Mouse (Mus musculus) left cerebral cortex, adult 2 months (tissue): ENCODE results near the gene Psmc2. TPM values are rescaled to one million over a fixed set of nuclear protein-coding genes. Genes with fewer than 3 reads are reported as not detected.
A peak's percentile ranks its signal among the peaks of the same experiment; 100 is the strongest.

ENCODE experiments used
- DNase-seq, 2 experiments: peaks; one replicate each; pipeline ENCODE4 v3.0.0; 2021 to 2022; ENCODE audit warnings: low spot score in 2 of 2, mixed read lengths in 1 of 2; ENCODE audit errors: extremely low spot score in 1 of 2
- H3K27ac ChIP-seq: fragments of 200-600 bp; 2 replicates; pipeline ENCODE4 v1.8.1; 2022
- H3K4me3 ChIP-seq: fragments of 200-600 bp; 2 replicates; pipeline ENCODE4 v1.8.1; 2022
- CTCF ChIP-seq: fragments of 200-600 bp; IDR thresholded peaks from 2 replicates; pipeline ENCODE4 v1.8.1; 2022; ENCODE audit warnings: antibody characterized with exemption, mild to moderate bottlenecking, moderate library complexity
- intact Hi-C: fragments of 180-260 bp; cut with DNase I; formaldehyde crosslinking; loops from one replicate; pipeline ENCODE4 v1.15.1; 2025
- long read RNA-seq, 2 experiments: library from polyadenylated mRNA; stranded (forward); transcript quantifications; one replicate each; pipeline ENCODE4 v2.0.0; 2021; ENCODE audit warnings: borderline mapping rate in 2 of 2
- total RNA-seq, 2 experiments: library from RNA; stranded (reverse); gene quantifications; 2 replicates each; pipeline ENCODE4 v1.2.3; 2021

Psmc2 gene
- 100 to 1,000 TPM; 105 to 113 TPM for total RNA-seq
- long read RNA-seq, experiment 1, partial matches to known transcripts, result 80 of 83 reads
- long read RNA-seq, experiment 1, other reads (novel, unspliced or antisense), result 3 of 83 reads
- long read RNA-seq, experiment 2, partial matches to known transcripts, result 58 of 60 reads
- long read RNA-seq, experiment 2, other reads (novel, unspliced or antisense), result 2 of 60 reads

DNA sequence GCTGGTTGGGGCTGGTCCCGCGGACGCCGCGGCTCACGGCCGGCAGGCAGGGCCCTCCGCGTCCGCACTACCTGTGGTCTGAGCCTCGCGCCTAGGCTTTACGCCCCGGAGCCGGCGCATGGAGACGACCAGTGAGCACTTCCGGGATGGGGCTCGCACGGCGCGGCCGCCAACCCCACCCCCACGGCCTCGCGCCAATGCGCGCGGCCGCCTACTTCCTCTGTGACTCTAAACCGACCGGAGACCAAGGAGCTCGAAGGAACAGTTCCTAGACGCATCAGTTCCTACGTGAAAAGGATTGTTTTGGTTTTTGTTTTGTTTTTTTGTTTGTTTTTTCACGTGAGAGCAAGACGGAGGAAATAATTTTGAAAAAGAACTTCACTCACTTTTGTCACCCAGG lies at the start of gene Psmc2, which contains the start of gene Dnajc2:
TSS of gene Psmc2 (plus strand) at position 231 of the 400 bp plus-strand sequence.
TSS of gene Dnajc2 (minus strand) at position 199 of the 400 bp plus-strand sequence.
- H3K27ac ChIP-seq, result peak within 1 kb of the TSS; percentile 90
- no peak for TF ChIP-seq CTCF
- peak; percentile 87 to 90 for DNase-seq
- peak within 1 kb of the TSS; percentile 89 for H3K4me3 ChIP-seq
- intact Hi-C loops, result loop anchor here (5.0 kb wide), 2 partner anchors 118 to 732 kb away; no protein-coding TSS in a partner anchor

DNA sequence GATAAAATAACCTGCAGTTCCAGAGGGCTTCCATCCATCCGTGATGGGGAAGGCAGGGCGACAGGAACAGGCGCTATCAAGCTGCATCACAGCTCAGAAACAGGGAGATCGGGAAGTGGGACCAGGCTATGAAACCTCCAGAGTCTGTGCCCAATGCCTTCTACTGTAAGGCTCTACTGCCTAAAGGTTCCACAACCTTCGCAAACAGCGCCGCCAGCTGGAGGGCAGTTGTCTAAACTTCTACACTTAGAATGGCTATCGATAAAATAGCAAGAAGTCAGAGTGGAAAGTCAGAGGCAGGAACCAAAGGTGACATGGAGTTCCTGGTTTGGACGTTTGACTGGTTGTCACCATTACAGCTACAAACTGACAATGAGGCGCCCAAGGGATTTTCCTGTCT lies 49.5 kb upstream of the Psmc2 start:
- peak; percentile 62 for TF ChIP-seq CTCF
- DNase-seq, result peak; percentile 50 to 56
- intact Hi-C loops, result loop anchor here (5.0 to 10.0 kb wide), 3 partner anchors 303 to 782 kb away; no protein-coding TSS in a partner anchor
- peak overlapping the region; percentile 14; the same call in 1 of the 2 replicates for H3K4me3 ChIP-seq
- H3K27ac ChIP-seq, result no peak overlapping the region

DNA sequence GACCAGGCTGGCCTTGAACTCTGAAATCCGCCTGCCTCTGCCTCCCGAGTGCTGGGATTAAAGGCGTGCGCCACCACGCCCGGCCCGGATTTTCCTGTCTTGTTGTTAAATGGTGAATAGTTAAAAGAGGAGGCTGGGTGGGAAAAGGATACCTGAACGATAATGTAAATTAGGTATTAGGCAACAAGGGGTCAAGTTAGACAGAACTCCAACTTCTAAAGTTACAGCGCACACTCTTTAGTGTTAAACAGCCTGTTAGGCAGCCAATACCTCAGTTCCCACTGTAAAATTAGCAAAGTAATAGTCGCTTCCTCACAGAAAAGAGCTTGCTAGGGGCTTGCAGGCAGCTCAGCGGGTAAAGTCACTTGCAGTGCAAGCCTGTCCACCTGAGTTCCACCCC lies 49.0 kb upstream of the Psmc2 start:
- Histone ChIP-seq H3K4me3 (no peak overlapping the region), H3K27ac (no peak overlapping the region)
- intact Hi-C loops, result loop anchor here (2.0 to 10.0 kb wide), 4 partner anchors 51 to 781 kb away; no protein-coding TSS in a partner anchor
- TF ChIP-seq CTCF, result no peak
- no peak for DNase-seq

DNA sequence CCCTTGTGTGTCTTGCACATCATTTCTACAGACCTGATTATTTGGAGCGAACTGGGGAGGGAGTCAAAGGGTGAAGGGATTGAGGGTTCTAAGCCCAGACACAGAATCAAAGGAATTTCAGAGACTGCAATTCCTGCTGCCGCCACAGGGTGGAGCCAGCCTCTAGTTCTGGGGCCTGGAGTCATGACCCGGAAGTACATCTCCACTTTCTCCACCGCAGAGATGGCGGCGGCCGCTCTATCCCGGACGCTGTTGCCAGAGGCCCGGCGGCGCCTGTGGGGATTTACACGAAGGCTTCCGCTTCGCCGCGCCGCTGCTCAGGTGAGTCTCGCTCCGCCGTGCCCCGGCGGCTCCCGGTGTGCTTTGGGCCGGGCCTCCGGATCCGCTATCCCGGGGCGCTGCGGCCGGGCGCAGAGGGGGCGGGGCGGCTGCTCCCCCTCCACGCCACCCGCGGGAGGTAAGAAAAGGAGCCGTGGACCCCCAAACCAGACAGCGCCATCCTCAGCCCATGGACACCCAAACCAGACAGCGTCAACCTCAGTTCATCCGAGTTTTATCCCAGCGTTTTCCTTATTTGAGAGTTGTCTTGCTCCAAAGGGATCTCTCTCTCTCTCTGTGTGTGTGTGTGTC lies 48.0 kb upstream of the Psmc2 start, which contains the start of gene Pmpcb:
TSS of gene Pmpcb (plus strand) at position 186 of the 630 bp plus-strand sequence.
- Histone ChIP-seq H3K4me3 (peak within 1 kb of the TSS; percentile 94), H3K27ac (peak within 1 kb of the TSS; percentile 85)
- peak; percentile 85 to 88 for DNase-seq
- intact Hi-C loops, result loop anchor here (1.0 to 10.0 kb wide), 5 partner anchors 50 to 780 kb away; no protein-coding TSS in a partner anchor
- peak; percentile 98 for TF ChIP-seq CTCF

DNA sequence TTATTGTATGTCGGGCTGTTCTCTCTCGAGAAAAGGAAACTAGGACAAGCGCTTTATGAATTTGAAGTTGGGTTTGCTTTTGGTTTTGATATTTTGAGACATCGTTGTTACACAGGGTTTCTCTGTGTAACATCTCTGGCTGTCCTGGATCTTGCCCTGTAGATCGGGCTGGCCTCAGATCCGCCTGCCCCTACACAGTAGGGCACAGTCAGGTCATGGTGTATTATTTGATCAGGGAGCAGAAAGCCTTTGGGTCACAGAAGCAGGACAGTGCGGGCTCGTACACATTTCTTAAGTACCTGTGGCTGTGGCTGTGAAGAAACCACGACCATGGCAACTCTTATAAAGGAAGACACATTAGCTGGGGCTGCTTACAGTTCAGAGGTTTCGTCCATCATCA lies 47.5 kb upstream of the Psmc2 start:
- H3K27ac ChIP-seq, result no peak overlapping the region
- peak overlapping the region; percentile 94 for H3K4me3 ChIP-seq
- intact Hi-C loops, result loop anchor here (1.0 to 10.0 kb wide), 5 partner anchors 49 to 780 kb away; no protein-coding TSS in a partner anchor
- TF ChIP-seq CTCF, result no peak
- DNase-seq, result no peak

DNA sequence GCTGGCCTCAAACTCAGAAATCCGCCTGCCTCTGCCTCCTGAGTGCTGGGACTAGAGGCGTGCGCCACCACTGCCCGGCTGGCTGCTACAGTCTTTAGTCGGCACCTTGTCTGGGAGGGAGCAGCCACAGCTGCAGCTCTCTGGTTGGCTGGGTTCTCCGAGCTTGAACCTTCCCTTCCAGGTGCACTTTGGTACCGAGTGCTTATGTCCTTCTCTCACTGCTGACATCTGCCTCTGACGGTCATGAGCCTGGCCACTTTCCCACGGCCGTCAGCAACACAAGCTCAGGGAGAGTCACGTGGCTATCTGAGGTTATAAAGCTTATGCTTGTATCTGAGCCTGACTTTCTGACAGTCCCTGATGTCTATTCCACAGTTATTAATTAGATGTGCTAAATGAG lies 46.0 kb upstream of the Psmc2 start:
- no peak for TF ChIP-seq CTCF
- no peak overlapping the region for H3K27ac ChIP-seq
- intact Hi-C loops, result loop anchor here (5.0 to 10.0 kb wide), 3 partner anchors 307 to 778 kb away; no protein-coding TSS in a partner anchor
- no peak overlapping the region for H3K4me3 ChIP-seq
- no peak for DNase-seq

DNA sequence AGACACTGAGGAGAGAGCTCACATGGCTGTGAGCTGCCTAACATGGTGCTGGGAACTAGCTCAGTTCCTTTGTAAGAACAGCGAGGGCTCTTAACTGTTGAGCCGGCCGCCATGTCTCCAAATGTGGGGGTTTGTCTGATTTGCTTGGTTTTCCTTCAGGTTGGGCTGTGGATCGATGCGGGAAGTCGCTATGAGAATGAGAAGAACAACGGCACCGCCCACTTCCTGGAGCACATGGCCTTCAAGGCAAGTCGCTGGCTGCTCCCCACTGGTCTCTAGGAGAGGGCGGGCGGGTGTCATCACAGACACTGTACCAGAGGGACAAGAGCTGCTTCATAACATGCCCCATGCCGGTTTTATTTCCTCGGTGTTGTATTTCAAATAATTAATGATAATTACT lies 45.2 kb upstream of the Psmc2 start:
- intact Hi-C loops, result loop anchor here (5.0 to 10.0 kb wide), 3 partner anchors 308 to 777 kb away; no protein-coding TSS in a partner anchor
- H3K4me3 ChIP-seq, result no peak overlapping the region
- no peak for DNase-seq
- no peak overlapping the region for H3K27ac ChIP-seq
- TF ChIP-seq CTCF, result no peak

DNA sequence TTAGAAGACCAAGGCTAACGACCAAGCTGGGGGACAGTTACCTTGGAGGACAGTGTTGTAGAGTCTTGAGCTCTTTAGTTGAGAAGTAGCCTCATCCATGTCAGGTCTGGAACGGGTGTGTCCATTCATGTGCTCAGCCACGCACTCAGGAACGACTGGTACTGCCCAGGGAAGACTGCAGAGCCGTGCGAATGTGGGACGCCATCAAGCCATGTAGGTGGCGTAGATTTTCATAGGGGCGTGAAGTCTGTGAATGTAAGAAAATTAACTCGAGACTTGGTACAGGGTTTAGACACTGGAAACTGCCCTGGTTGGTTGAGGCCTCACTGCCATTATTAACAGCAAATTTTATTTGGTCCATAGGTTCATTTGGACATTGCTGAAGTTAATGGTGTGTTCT lies 41.5 kb upstream of the Psmc2 start:
- TF ChIP-seq CTCF, result no peak
- Histone ChIP-seq H3K4me3 (no peak overlapping the region), H3K27ac (no peak overlapping the region)
- no peak for DNase-seq
- intact Hi-C loops, result no loop called here

DNA sequence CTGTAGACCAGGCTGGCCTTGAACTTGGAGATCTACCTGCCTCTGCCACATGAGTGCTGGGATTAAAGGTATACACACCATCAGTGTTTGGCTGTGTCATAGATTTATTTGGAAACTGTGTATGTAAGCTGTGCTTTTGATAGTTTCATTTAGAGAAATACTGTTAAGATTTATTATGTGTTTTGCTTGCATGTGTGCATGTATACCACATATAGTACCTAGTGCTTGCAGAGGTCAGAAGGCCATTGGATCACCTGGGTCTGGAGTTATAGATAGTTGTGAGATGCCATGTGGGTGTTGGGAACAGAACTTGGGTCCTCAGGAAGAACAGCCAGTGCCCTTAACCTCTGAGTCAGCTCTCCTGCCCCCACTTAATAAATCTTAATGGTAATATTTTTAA lies 40.4 kb upstream of the Psmc2 start:
- Histone ChIP-seq H3K4me3 (no peak overlapping the region), H3K27ac (no peak overlapping the region)
- DNase-seq, result no peak
- intact Hi-C loops, result no loop called here
- no peak for TF ChIP-seq CTCF

DNA sequence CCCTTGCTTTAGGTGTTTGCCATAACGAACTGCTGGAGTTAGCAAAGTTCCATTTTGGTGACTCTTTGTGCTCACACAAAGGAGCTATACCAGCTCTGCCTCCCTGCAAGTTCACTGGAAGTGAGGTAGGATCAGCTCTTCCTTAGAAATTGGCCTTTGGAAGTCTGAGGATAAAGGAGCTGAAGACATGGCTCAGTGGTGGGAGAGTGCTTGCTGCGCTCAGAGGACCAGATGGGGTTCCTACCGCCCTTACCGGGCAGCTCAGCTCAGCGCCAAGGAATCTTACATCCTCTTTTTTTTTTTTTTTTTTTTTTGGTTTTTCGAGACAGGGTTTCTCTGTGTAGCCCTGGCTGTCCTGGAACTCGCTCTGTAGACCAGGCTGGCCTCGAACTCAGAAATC lies 39.1 kb upstream of the Psmc2 start:
- H3K4me3 ChIP-seq, result no peak overlapping the region
- no peak for TF ChIP-seq CTCF
- intact Hi-C loops, result no loop called here
- no peak overlapping the region for H3K27ac ChIP-seq
- DNase-seq, result no peak

DNA sequence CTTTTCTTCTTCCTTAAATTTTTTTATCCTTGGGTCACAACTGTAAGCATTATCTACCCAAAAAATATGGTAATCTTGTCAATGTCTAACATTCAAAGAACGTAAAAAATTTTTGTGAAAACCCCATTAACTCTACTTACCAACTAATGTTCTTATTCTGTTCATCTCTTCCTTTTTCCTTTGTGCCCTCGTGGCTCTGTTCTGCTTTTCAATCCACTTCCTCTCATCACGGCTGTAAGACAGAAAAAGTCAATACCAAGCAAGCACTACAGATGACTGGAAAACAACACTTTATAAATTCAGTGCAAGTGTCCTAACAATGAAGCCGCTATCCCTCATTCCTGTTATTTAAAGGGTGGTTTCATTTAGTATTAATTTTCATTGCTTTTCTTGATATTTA lies 16.6 kb upstream of the Psmc2 start:
- Histone ChIP-seq H3K27ac (no peak overlapping the region), H3K4me3 (no peak overlapping the region)
- no peak for DNase-seq
- intact Hi-C loops, result loop anchor here (2.0 kb wide), 1 partner anchor 36 kb away; no protein-coding TSS in a partner anchor
- TF ChIP-seq CTCF, result no peak

DNA sequence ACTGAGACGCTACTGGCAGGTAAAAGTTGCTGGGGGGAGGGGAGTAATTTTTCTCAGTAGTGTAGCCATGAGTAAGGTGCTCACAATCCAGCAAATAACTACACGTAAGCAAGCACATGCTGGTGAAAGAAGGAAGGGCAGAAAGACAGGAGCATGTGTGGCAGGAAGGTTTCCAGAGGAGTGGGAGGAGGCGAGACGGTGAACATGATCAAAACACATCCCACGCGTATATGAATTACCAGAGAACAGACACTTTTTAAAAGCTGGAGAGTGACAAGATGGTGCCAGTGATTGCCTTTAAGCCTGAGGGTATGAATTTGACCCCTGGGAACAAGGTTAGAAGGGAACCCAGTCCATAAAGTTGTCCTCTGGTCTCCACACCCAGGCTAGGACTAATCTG lies 15.2 kb upstream of the Psmc2 start:
- intact Hi-C loops, result loop anchor here (2.0 kb wide), 1 partner anchor 35 kb away; no protein-coding TSS in a partner anchor
- Histone ChIP-seq H3K4me3 (no peak overlapping the region), H3K27ac (no peak overlapping the region)
- no peak for DNase-seq
- no peak for TF ChIP-seq CTCF
